Mouse (Mus musculus): ENCODE results near the gene 2410131K14Rik. TPM values are rescaled to one million over a fixed set of nuclear protein-coding genes. Genes with fewer than 3 reads are reported as not detected.

Gene 2410131K14Rik
- total and polyA plus RNA-seq, 3 experiments, result 7.8 to 9.8 (median 9.2) TPM

GRCm38 (mm10) chr5:118271449-118272110 is 26.6 kb downstream of the 2410131K14Rik start:
- Histone ChIP-seq H3K27me3 (replicated peaks) (peaks cover 2% of the 10 kb centered on the region), H3K9ac (ENCODE audit: insufficient read depth, low read depth) (no peak overlapping the region), H3K9me3 (replicated peaks; ENCODE audit: low read length) (no peaks in the 10 kb centered on the region), H3K27ac (ENCODE audit: insufficient read depth, low read depth) (no peak overlapping the region), H3K36me3 (replicated peaks in 1 of 2; ENCODE audit: control insufficient read depth in 1 of 2, insufficient read depth in 1 of 2, low read length in 1 of 2) (no peaks in the 10 kb centered on the region), H3K4me2 (ENCODE audit: insufficient read depth, low read depth, poor library complexity, severe bottlenecking) (no peak overlapping the region), H3K4me1 (ENCODE audit: control insufficient read depth in 1 of 2, insufficient read depth in 2 of 2) (peaks cover 8 to 23% of the 10 kb centered on the region in 2 experiments; a peak in 3 of 4 replicates), H3K79me2 (replicated peaks; ENCODE audit: control insufficient read depth, extremely low read depth, insufficient read depth, poor library complexity, severe bottlenecking) (no peaks in the 10 kb centered on the region), H3K4me3 (replicated peaks in 1 of 3; ENCODE audit: low read depth in 2 of 3, low read length in 2 of 3, poor library complexity in 1 of 3) (no peak overlapping the region)
- TF ChIP-seq JUN (IDR thresholded peaks at IDR 0.05; ENCODE audit: insufficient read depth, low read depth, low read length) (no peak), ZMIZ1 (IDR thresholded peaks at IDR 0.05; ENCODE audit: low read depth, low read length) (no peak), USF1 (IDR thresholded peaks at IDR 0.05; ENCODE audit: low read depth, low read length) (no peak), TBP (conservative IDR thresholded peaks at IDR 0.05; ENCODE audit: low read depth, low read length) (no peak), NELFE (IDR thresholded peaks at IDR 0.05; ENCODE audit: low read depth, low read length) (no peak), E2F4 (IDR thresholded peaks at IDR 0.05; ENCODE audit: insufficient replicate concordance, low read depth, low read length) (no peak), MEF2A (IDR thresholded peaks at IDR 0.05; ENCODE audit: borderline replicate concordance, low read depth, low read length) (no peak), IRF4 (IDR thresholded peaks at IDR 0.05; ENCODE audit: low read depth, low read length) (no peak), KAT2A (IDR thresholded peaks at IDR 0.05; ENCODE audit: insufficient replicate concordance, low read length) (no peak), EP300 (IDR thresholded peaks at IDR 0.05; ENCODE audit: low read length) (no peak), MXI1 (IDR thresholded peaks at IDR 0.05; ENCODE audit: low read depth, low read length) (no peak)
- dilution Hi-C loops (cut with MboI; ENCODE audit: extremely low pct_ligation_motif_present, extremely low pct_unique_long_range_greater_than_20kb, low sequenced_read_pairs) (no loop called here), in situ Hi-C loops (cut with MboI; ENCODE audit: low pct_ligation_motif_present, low pct_unique_long_range_greater_than_20kb, low sequenced_read_pairs) (no loop called here)
- no peak for DNase-seq (ENCODE audit: extremely low read depth)

DNA sequence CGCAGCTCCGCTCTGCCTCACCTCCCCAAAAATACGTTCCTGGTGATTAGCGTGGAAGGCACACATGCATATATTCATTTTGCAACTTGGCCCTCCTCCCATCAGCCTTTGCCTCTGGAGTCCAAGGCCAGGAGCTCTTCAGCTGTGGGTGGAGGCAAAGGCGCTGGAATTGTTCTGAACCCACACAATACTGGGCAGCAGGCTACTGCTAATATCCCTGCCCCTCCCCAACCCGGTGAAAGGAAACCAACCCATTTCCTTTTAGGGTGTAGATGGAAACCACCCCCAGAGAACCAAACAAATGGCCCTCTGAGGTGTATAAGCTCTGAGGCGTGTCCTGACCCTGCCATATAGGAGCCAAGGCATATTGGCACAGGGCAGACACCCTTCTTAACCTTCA is 28.4 kb downstream of the 2410131K14Rik start:
- no peak for TF ChIP-seq NELFE (IDR thresholded peaks at IDR 0.05; ENCODE audit: low read depth, low read length)
- TF ChIP-seq CHD2 (IDR thresholded peaks at IDR 0.05; ENCODE audit: low read length), result no peak
- no peak for TF ChIP-seq ZNF384 (IDR thresholded peaks at IDR 0.05; ENCODE audit: low read depth, low read length)
- no peak for TF ChIP-seq JUN (IDR thresholded peaks at IDR 0.05; ENCODE audit: insufficient read depth, low read depth, low read length)
- TF ChIP-seq UBTF (IDR thresholded peaks at IDR 0.05; ENCODE audit: low read depth, low read length), result no peak
- no peak for TF ChIP-seq MAFK (IDR thresholded peaks at IDR 0.05; ENCODE audit: insufficient replicate concordance, low read length)
- no peak for TF ChIP-seq TCF12 (IDR thresholded peaks at IDR 0.05; ENCODE audit: low read depth, low read length)
- TF ChIP-seq HCFC1 (IDR thresholded peaks at IDR 0.05; ENCODE audit: low read depth, low read length), result no peak
- no peak for TF ChIP-seq EP300 (IDR thresholded peaks at IDR 0.05; ENCODE audit: low read length)
- no peak for TF ChIP-seq SIN3A (IDR thresholded peaks at IDR 0.05; ENCODE audit: low read length)
- TF ChIP-seq ETS1 (conservative IDR thresholded peaks at IDR 0.05; ENCODE audit: low read depth, low read length), result no peak
- no peak for TF ChIP-seq MAZ (IDR thresholded peaks at IDR 0.05; ENCODE audit: low read depth, low read length)
- TF ChIP-seq NRF1 (IDR thresholded peaks at IDR 0.05; ENCODE audit: low read depth, low read length), result no peak
- no peak for DNase-seq (ENCODE audit: extremely low read depth)
- H3K27ac ChIP-seq (ENCODE audit: insufficient read depth, low read depth), result no peak overlapping the region
- dilution Hi-C loops (cut with MboI; ENCODE audit: extremely low pct_ligation_motif_present, extremely low pct_unique_long_range_greater_than_20kb, low sequenced_read_pairs), result no loop called here
- H3K9ac ChIP-seq (ENCODE audit: insufficient read depth, low read depth), result no peak overlapping the region
- H3K4me3 ChIP-seq (replicated peaks in 1 of 3; ENCODE audit: low read depth in 2 of 3, low read length in 2 of 3, poor library complexity in 1 of 3), result no peak overlapping the region
- no peak overlapping the region for H3K4me2 ChIP-seq (ENCODE audit: insufficient read depth, low read depth, poor library complexity, severe bottlenecking)
- no peaks in the 10 kb centered on the region for H3K36me3 ChIP-seq (replicated peaks in 1 of 2; ENCODE audit: control insufficient read depth in 1 of 2, insufficient read depth in 1 of 2, low read length in 1 of 2)
- H3K27me3 ChIP-seq (replicated peaks), result peaks cover 2% of the 10 kb centered on the region
- peaks cover 8 to 23% of the 10 kb centered on the region in 2 experiments; a peak in 3 of 4 replicates for H3K4me1 ChIP-seq (ENCODE audit: control insufficient read depth in 1 of 2, insufficient read depth in 2 of 2)
- no peaks in the 10 kb centered on the region for H3K9me3 ChIP-seq (replicated peaks; ENCODE audit: low read length)
- H3K79me2 ChIP-seq (replicated peaks; ENCODE audit: control insufficient read depth, extremely low read depth, insufficient read depth, poor library complexity, severe bottlenecking), result no peaks in the 10 kb centered on the region
- in situ Hi-C loops (cut with MboI; ENCODE audit: low pct_ligation_motif_present, low pct_unique_long_range_greater_than_20kb, low sequenced_read_pairs), result no loop called here

All from CH12.LX (cell line).